Mouse (Mus musculus): ENCODE measurements around the gene Clcf1. TPM values are rescaled to one million over a fixed set of nuclear protein-coding genes. Genes with fewer than 3 reads are reported as not detected.
"Not testable (repeated sequence)": the region's sequence is repeated elsewhere in the genome, so short reads cannot be mapped to it uniquely, and the experiment has no call there.

The Clcf1 gene
- total RNA-seq, 1 experiment from 2014 or later, result 52.0 TPM

DNA sequence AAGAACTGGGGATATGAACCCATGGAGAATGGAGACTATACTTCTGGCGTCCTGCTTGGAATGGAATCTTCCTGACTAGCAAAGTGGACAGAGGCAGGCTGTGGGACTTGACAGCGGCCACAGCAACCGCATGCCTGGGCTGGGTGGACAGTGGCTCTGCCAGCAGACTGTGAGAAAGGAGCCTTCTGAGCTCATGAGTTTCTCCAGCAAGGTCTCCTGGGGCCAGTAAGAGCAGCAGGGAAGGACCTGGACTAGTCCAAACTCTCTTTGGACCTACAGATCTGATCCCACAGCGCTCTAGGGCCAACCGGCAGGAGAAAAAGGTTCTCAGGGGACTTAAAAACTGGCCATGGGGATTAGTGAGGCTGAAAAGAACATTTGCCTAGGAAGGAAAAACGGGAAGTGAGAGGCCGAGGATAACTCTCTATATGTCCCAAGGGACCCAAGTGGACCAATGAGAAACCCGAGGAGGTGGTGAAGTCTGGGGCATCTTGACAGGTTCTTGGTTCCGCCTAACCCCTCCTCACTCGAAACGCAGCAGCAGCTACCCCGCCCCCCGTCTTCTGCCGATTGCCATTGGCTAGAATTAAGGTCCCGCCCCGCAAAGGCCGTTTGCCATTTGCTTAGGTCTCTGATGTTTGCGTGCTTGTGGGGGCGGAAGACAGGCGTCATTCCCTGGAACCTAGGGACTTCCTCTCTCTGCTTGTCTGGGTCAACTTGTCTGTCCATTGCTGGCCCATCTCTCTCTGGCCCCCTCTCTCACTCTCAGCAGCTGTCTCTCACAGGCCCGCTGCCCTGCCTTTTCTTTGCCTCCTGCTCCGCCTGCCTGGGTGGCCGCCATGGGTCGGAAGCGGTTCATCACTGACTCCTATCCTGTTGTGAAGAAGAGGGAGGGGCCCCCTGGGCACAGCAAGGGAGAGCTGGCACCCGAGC is 17.5 kb downstream of the Clcf1 start, which contains the start of gene Pold4:
Gene Pold4, plus strand, starts transcription at position 647 of the 933 bp plus-strand sequence.
- ATAC-seq (ENCODE audit: extremely low read depth, insufficient number of reproducible peaks, low FRiP score, poor library complexity, severe bottlenecking), result peak; percentile 78

DNA sequence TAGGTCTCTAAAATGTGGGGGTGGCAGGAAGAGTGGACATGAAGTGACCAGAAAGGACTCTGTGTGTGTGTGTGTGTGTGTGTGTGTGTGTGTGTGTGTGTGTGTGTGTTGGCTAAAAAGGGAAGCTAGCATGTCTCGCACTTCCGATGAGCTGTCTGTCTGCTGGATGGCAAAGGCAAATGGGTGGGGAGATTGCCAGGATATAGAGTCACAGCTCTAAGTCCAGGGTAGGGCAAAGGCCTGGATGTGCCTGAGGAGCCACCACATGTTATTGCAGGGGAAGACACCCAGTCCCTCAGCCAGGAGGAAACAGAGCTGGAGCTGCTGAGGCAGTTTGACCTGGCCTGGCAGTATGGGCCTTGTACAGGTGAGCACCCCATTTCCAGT is 18.1 kb downstream of the Clcf1 start:
- ATAC-seq (ENCODE audit: extremely low read depth, insufficient number of reproducible peaks, low FRiP score, poor library complexity, severe bottlenecking), result peak; percentile 11; the same call in 1 of the 2 replicates

DNA sequence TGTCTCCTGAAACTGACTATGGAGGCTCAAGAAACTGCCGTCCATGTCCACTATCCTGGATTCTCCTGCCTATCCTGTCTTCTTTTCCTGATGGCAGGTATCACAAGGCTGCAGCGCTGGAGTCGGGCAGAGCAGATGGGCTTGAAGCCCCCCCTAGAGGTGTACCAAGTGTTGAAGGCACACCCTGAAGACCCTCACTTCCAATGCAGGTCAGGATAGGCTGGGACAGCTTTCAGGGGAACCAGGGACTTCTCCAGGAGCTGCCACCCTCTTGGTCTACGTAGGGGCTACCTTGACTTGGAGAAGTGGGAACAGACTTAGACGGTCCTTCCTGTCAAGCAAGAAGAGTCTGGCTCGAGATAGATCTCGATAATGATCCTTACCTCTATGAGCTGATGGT is 18.6 kb downstream of the Clcf1 start:
- no peak for ATAC-seq (ENCODE audit: extremely low read depth, insufficient number of reproducible peaks, low FRiP score, poor library complexity, severe bottlenecking)

DNA sequence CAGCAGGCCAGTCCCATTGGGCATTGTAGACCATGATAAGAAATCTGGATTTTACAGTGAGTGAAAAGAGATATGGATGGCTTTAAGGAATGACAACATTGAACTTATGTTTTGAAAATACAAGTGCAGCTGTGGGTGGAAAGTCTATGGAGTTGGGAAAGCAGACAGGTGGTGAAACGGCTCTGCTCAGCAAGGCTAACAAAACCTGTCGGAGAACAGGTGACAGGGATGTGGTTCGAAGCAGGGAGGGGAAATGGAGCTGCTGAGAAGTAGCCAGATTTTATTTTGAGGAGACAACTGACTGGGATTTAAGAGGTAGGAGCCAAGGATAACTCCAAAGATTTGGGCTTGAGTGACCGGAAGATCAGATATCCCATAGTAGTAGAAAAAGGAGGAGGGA is 20.5 kb downstream of the Clcf1 start:
- ATAC-seq (ENCODE audit: extremely low read depth, insufficient number of reproducible peaks, low FRiP score, poor library complexity, severe bottlenecking), result no peak

DNA sequence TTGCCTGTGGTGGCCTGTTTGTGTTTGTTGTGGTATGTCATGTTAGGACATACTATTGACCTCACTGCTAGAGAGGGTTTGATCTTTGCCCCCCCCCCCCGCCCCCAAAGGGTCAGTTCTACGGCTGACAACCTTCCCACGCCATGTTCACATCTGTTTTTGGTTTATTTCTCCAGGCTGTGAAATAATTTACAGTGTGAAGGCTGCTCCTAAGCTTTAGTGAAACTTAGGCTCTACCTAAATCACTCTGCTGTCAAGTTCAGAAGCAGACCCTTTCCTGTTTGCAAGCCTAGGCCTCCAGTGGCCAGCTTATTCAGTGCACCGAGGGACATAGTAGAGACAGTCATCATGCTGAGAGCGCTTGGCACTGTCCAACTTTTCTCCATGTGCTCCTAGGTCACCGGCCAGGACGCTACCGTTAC is 26.2 kb downstream of the Clcf1 start:
- no peak for ATAC-seq (ENCODE audit: extremely low read depth, insufficient number of reproducible peaks, low FRiP score, poor library complexity, severe bottlenecking)

DNA sequence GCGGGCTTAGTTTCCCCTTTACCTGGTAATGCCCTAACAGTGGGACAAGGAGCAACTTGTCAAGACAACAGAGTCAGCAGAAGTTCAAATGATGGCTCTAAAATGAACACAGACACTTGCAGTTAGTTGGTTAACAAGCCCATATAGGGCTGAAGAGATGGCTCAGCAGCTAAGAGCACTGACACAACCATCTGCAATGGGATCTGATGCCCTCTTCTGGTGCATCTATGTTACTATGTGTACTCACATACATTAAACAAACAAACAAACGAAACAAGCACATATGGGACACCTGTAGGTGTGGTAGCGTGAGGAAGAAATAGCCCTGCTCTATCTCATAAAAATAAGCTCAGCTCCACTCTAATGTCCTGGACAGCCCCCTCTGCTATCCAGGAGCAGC is 28.4 kb downstream of the Clcf1 start:
- ATAC-seq (ENCODE audit: extremely low read depth, insufficient number of reproducible peaks, low FRiP score, poor library complexity, severe bottlenecking), result 0 out of 2 replicates have a peak, but pooled peaks have one; percentile 39

DNA sequence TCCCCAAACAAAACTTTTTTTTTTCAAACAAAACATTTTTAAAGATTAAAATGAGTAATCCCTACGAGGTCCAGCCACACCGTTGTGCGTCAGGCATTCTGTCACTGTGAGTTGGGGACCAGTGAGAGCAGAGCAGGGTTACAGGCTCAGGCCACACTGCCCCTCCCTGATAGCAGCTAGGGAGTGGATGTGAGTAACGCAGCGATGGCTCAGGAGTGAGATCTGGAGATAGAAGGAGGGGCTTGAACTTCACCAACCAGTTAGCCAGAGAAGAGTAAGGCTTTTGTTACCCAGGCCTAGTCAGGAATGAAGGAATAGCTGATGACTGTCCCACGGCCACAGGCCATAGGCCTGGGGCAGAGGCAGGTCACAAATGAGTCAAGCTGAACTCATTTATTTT is 30.7 kb downstream of the Clcf1 start:
- ATAC-seq (ENCODE audit: extremely low read depth, insufficient number of reproducible peaks, low FRiP score, poor library complexity, severe bottlenecking), result no peak

DNA sequence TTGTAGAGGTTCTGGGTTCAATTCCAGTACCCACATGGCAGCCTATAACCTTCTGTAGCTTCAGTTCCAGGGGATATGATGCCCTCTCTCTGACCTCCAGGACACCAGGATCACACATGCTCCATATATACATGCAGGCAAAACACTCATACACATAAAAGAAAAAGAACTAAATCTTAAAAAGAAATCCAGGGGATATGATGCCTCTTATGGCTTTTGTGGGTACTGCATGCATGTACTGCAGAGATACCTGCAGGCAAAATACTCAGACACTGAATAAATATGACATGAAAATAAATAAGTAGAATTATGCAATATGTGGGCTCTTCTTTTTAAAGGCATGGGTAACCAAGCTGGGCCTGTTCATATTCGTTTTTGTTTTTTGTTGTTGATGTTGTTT is 33.0 kb downstream of the Clcf1 start:
- 0 out of 2 replicates have a peak, but pooled peaks have one; percentile 41 for ATAC-seq (ENCODE audit: extremely low read depth, insufficient number of reproducible peaks, low FRiP score, poor library complexity, severe bottlenecking)

DNA sequence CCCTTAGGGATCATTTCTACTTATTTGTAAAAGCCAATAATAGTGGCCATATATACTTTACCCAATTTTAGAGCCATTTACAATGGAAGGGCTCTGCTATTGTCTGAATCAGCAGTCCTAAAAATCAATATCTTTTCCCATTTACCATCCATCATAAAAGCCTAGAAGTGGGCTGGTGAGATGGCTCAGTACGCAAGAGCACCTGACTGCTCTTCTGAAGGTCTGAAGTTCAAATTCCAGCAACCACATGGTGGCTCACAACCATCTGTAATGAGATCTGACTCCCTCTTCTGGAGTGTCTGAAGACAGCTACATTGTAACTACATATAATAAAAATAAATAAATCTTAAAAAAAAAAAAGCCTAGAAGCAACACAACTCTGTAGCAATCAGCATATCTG is 34.6 kb downstream of the Clcf1 start:
- ATAC-seq (ENCODE audit: extremely low read depth, insufficient number of reproducible peaks, low FRiP score, poor library complexity, severe bottlenecking), result not testable (repeated sequence)

DNA sequence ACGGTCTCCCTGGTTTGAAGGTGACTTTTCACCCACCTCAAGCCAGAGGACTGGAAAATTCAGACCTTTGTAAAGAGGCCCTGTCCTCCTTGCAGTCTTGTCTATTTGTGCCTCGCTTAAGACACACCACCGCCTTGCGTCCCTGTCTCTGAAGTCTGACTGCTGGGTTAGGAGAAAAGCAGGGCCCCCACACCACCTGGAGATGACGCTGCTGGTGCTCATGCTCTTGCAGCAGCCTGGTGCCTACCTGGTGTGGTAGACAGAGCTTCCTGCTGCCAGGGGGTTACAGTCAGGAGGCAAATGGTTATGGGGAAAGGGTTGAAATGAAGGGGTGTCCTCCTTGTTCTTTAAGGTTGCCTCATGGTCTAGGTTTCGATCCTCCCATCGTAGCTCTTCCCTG is 40.2 kb downstream of the Clcf1 start:
- ATAC-seq (ENCODE audit: extremely low read depth, insufficient number of reproducible peaks, low FRiP score, poor library complexity, severe bottlenecking), result no peak

DNA sequence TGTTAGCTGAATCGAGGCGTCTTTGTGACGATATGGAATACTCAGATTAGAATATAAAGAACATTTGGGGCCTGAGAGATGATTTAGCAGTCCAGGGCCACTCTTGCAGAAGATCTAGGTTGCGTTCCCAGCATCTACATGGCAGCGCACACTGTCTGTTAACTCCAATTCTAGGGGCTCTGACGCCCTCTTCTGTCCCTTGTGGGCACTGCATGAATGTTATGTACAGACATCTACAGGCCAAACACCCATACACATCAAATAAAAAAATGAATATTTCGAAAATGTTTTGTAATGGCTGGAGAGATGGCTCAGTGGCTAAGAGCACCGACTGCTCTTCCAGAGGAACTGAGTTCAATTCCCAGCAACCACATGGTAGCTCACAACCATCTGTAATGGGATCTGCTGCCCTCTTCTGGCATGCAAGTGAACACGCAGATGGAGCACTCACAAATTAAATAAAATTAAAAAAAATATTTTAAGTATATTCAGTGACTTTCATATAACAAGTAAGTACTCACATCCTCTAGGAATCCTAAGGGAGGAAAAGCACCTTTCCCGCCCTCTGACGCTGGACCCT is 41.6 kb downstream of the Clcf1 start:
- ATAC-seq (ENCODE audit: extremely low read depth, insufficient number of reproducible peaks, low FRiP score, poor library complexity, severe bottlenecking), result no peak

DNA sequence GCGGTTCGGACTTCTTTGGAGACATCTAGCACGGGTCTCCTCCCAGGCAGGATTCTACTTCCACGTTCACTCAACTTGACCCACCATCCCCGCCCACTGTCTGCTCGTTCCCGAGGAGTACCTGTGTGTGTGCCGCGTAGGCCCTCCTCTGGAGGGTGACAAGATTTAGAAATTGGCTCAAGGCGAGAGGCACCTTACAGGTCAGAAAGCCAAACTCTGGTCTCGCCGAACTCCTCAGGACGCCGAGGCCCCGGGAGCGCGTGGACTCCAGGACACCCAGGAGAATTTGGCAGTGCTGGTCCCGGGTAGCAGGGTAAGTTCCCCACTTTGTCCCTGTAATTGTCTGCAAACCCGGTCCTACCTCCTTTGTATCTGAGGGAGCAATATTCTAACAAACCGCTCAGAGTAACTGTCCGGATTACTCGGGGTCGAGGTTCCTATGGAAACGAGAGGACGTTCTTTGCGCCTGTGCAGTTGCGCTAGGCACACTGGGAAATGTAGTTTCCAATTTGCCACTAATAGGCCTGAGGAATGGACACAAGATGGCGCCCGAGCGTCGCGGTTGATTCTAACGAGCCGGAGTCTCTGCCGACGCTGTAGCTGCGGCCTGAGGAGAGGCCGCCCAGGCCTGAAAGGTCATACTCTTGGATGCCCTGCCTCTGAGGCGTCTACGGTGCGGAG is 43.3 kb downstream of the Clcf1 start:
- peak; percentile 97 for ATAC-seq (ENCODE audit: extremely low read depth, insufficient number of reproducible peaks, low FRiP score, poor library complexity, severe bottlenecking)

DNA sequence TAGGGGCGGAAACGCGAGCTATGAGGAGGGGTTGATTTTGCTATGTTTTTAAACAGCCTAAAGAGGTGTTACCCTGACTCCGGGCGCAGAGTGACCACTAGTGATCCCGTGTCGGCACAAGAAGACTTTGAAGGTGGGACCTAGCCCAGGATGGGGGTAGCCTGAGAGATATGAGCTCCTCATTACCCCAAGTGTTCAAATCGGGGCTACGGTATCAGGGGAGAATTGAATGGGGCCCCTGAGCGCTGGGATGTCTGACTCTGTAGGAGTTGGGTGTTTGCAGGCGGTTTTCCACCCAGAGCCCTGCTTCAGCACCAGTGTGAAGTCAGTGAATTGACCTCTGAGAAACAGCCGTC is 43.8 kb downstream of the Clcf1 start:
- no peak for ATAC-seq (ENCODE audit: extremely low read depth, insufficient number of reproducible peaks, low FRiP score, poor library complexity, severe bottlenecking)

DNA sequence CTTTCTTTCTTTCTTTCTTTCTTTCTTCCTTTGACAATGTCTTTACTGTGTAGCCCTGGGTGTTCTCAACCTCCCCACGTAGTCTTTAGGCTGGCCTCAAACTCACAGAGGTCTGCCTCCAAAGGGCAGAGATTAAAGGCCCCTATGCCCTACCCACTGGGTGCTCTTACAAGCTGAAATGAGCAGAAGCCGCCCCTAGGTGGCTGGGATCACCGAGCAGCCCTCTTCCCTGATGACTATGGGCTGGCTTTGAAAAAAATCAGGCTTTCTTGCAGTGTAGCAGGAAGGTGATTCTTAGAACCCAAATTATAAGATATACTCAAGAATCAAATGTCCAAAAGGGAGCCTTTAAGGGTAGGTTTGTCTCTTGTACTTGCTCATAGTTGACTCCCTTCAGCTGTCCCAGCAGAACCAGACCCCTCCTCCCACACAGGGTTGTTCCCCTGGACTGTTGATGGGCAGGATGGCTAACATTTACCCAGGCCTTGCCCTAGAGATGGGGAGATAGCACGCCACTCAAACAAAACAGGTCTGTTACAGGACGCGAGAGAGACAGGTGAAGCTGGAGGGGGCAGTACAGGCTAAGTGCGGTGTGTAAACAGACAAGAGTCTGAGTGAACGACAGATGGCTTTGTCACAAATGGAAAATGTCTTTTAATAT is 47.1 kb downstream of the Clcf1 start:
- ATAC-seq (ENCODE audit: extremely low read depth, insufficient number of reproducible peaks, low FRiP score, poor library complexity, severe bottlenecking), result no peak; the same call in 1 of the 2 replicates

DNA sequence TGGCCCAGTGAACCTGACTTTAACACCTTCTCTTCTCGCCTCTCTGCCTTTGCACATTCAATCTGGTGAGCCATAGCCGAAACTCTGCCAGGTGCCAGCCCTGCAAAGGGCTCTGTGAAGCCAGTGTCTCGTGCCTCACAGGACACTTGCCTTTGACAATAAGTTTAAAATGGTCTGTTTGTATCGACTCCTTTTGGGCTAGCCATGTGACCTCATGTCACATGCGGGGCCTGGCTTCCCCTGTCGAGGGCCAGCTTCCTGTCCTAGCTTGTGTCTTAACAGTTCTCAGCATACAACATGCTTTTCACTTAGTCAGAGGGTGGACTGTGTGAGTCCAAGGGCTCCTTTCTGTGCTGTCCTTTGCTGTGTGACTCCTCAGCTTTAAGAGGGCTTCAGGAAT is 48.7 kb downstream of the Clcf1 start:
- ATAC-seq (ENCODE audit: extremely low read depth, insufficient number of reproducible peaks, low FRiP score, poor library complexity, severe bottlenecking), result no peak

DNA sequence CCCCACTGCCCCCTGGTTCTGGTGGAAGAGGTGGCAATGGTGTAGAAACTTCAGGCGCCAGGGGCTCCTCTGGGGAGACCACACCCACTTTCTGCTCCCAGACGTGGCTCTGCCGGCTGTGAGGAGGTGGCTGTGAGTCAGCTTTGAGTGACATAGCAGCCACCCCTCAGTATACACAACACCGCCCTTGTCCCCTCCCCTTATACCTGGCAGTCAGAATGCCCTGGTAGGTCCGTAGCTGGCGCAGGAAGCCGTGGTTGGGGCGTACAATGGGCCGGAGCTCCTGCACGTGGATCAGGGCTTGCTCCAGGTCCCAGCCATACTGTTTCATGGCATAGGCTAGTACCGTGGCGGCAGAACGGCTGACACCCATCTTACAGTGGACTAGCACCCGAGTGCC is 49.7 kb downstream of the Clcf1 start:
- ATAC-seq (ENCODE audit: extremely low read depth, insufficient number of reproducible peaks, low FRiP score, poor library complexity, severe bottlenecking), result no peak

DNA sequence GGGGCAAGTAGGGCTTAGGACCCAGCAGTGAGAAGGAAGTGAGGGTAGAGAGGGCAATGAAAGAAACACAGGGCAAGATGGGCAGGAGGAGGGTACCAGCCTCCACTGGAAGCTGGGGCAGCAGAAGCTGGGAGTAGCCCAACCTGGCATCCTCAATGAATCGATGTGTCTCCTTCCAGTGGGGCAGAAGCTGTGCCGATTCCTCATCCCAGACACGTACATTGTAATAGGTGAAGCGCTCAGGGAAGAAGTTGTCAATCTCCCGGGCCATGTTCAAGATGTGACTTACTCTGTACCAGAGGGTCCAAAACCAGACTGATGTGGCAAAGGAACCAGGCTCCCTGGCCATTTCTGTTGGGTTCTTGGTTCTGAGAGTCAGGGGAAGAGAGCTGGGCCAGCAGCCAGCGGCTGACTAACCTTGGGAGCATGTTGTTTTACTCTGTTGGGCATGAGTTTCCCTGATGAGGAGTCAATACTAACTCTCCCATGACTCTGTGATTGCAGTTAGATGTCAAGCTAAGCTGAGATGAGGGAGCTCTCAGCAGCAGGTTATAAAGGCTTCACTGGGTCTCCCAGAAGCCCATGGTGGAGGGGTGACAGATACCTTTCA is 50.2 kb downstream of the Clcf1 start:
- no peak for ATAC-seq (ENCODE audit: extremely low read depth, insufficient number of reproducible peaks, low FRiP score, poor library complexity, severe bottlenecking)

DNA sequence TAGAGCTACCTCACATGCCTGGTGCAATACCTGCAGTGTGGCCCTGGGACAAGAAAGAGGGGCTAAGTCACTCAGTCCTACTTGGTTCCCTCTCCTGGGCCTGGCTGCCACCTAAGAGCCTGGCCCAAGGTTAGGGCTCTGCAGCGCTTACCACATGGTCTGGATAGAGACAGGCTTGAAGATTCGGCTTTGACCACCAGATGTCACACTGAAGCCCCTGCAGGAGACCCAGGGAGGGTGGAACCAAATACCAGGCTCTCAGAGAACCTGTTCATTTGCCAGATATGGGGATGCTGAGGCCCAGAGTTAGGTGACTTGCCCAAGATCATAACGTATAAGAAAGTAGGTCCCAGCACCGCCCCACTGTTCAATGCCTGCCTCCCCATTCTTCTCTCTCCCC is 51.9 kb downstream of the Clcf1 start:
- no peak for ATAC-seq (ENCODE audit: extremely low read depth, insufficient number of reproducible peaks, low FRiP score, poor library complexity, severe bottlenecking)

Data from neutrophil, adult 5-6 weeks (primary cell).